Mouse (Mus musculus) ES-E14 (cell line): ENCODE data around the gene Bcl9. TPM values are rescaled to one million over a fixed set of nuclear protein-coding genes. Genes with fewer than 3 reads are reported as not detected.
A peak's percentile ranks its signal among the peaks of the same experiment; 100 is the strongest.

Experiments used
- DNase-seq: peaks from one replicate; pipeline ENCODE4 v3.0.0-alpha.2; 2013; ENCODE audit warnings: low read depth, low spot score
- H3K27ac ChIP-seq: 2 replicates; pipeline ENCODE4 v1.5.1; 2012; ENCODE audit warnings: low read depth, mild to moderate bottlenecking, low read length, moderate library complexity, mixed read lengths; ENCODE audit not compliant: poor library complexity, insufficient read depth, severe bottlenecking
- H3K36me3 ChIP-seq: 2 replicates; pipeline ENCODE4 v1.6.1; 2012; ENCODE audit warnings: mild to moderate bottlenecking, low read length, moderate library complexity, mixed read lengths; ENCODE audit not compliant: control insufficient read depth, poor library complexity, insufficient read depth, severe bottlenecking
- H3K4me1 ChIP-seq, 2 experiments: fragments of 150-350 bp in 1 of 2; sonication (generic) in 1 of 2; 2 replicates each; pipeline ENCODE4 v1.6.1; 2012; ENCODE audit warnings: low read length in 2 of 2, mild to moderate bottlenecking in 1 of 2, mixed read lengths in 1 of 2; ENCODE audit not compliant: control insufficient read depth in 2 of 2, insufficient read depth in 2 of 2, poor library complexity in 1 of 2
- H3K4me3 ChIP-seq, 2 experiments: fragments of 150-350 bp in 1 of 2; sonication (generic) in 1 of 2; 2 replicates each; pipeline ENCODE4 v1.5.1; 2012; ENCODE audit warnings: low read length in 2 of 2, low read depth in 1 of 2, mild to moderate bottlenecking in 1 of 2, mixed read lengths in 1 of 2; ENCODE audit not compliant: insufficient read depth in 1 of 2, poor library complexity in 1 of 2, severe bottlenecking in 1 of 2
- H3K9ac ChIP-seq: 2 replicates; pipeline ENCODE4 v1.6.1; 2012; ENCODE audit warnings: low read depth, mild to moderate bottlenecking, low read length, mixed read lengths; ENCODE audit not compliant: poor library complexity, insufficient read depth, severe bottlenecking
- H3K9me3 ChIP-seq: fragments of 150-350 bp; sonication (generic); 2 replicates; pipeline ENCODE4 v1.6.1; 2012; ENCODE audit warnings: low read depth, mild to moderate bottlenecking, low read length; ENCODE audit not compliant: control insufficient read depth, insufficient read depth
- CHD2 ChIP-seq: IDR thresholded peaks from 2 replicates; pipeline ENCODE4 v1.6.1; 2014; ENCODE audit warnings: mild to moderate bottlenecking, low read depth, low read length, inconsistent platforms
- HCFC1 ChIP-seq: IDR thresholded peaks from 2 replicates; pipeline ENCODE4 v1.6.1; 2012; ENCODE audit warnings: low read length, inconsistent platforms, borderline replicate concordance; ENCODE audit not compliant: insufficient read depth
- MAFK ChIP-seq: IDR thresholded peaks from 2 replicates; pipeline ENCODE4 v1.6.1; 2014; ENCODE audit warnings: mild to moderate bottlenecking, low read depth, low read length, inconsistent platforms; ENCODE audit not compliant: insufficient read depth
- ZC3H11A ChIP-seq: IDR thresholded peaks from 2 replicates; pipeline ENCODE4 v1.6.1; 2012; ENCODE audit warnings: low read depth, mild to moderate bottlenecking, inconsistent platforms, low read length, borderline replicate concordance
- ZNF384 ChIP-seq: IDR thresholded peaks from 2 replicates; pipeline ENCODE4 v1.6.1; 2012; ENCODE audit warnings: low read depth, low read length, inconsistent platforms
- in situ Hi-C, 2 experiments: fragments of 600-800 bp; cut with MboI; formaldehyde crosslinking; loops; one replicate each; pipeline ENCODE4 v1.15.1; 2025; ENCODE audit warnings: low sequenced_read_pairs in 2 of 2, inconsistent platforms in 1 of 2; ENCODE audit not compliant: unreplicated experiment in 2 of 2
- total RNA-seq: library from RNA; depleted of rRNA; stranded (reverse); fragments of 300-350 nt; gene quantifications from 2 replicates; pipeline ENCODE4 v1.2.3, GENCODE M21; 2012

Bcl9 gene
- total RNA-seq, 1 experiment = 8.1 TPM

GRCm38 (mm10) chr3:97227259-97228005 lies 70.3 kb downstream of the Bcl9 start:
- Histone ChIP-seq H3K4me1 (0 out of 4 replicates have a peak, but pooled peaks cover 0 to 7% of the 10 kb centered on the region in 2 experiments), H3K27ac (peak overlapping the region; percentile 83), H3K36me3 (no peaks in the 10 kb centered on the region; the same call in 1 of the 2 replicates), H3K9me3 (no peaks in the 10 kb centered on the region), H3K9ac (peak overlapping the region; percentile 82), H3K4me3 (peak overlapping the region; percentile 98)
- no peak for TF ChIP-seq HCFC1
- no peak for TF ChIP-seq CHD2
- TF ChIP-seq ZC3H11A = 0 out of 2 replicates have a peak, but pooled peaks have one; percentile 3
- TF ChIP-seq MAFK = no peak
- TF ChIP-seq ZNF384 = 0 out of 2 replicates have a peak, but pooled peaks have one; percentile 10
- in situ Hi-C loops = no loop called here
- DNase-seq = peak; percentile 79

GRCm38 (mm10) chr3:97226719-97227118 lies 71.0 kb downstream of the Bcl9 start:
- peak; percentile 20 for DNase-seq
- H3K9ac ChIP-seq = peak overlapping the region; percentile 81
- in situ Hi-C loops = no loop called here
- peak overlapping the region; percentile 83 for H3K27ac ChIP-seq
- no peak for TF ChIP-seq HCFC1
- no peak for TF ChIP-seq MAFK
- TF ChIP-seq CHD2 = no peak
- no peak for TF ChIP-seq ZNF384
- TF ChIP-seq ZC3H11A = no peak
- no peaks in the 10 kb centered on the region for H3K9me3 ChIP-seq
- H3K4me3 ChIP-seq = peak overlapping the region; percentile 98
- no peaks in the 10 kb centered on the region; the same call in 1 of the 2 replicates for H3K36me3 ChIP-seq
- 0 out of 4 replicates have a peak, but pooled peaks cover 0 to 7% of the 10 kb centered on the region in 2 experiments for H3K4me1 ChIP-seq

DNA sequence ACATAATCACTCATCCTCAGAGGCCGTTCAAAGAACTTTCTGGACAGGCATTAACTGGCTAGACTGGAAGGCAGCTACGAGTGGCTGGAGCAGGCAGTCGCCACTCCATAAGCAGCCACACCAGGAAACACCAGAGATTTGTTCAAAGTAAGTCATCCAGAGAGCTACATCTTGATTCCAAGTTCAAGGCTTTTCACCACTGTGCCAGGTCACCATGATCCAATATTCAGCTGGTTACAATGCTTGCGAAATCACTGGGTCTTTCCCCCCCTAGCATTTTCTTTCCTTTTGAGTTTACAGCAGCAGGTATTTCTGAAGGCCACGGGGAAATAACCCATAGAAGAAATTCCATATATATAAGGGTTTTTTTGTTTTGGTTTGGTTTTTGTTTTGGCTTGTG lies 72.5 kb downstream of the Bcl9 start:
- 0 out of 4 replicates have a peak, but pooled peaks cover 0 to 7% of the 10 kb centered on the region in 2 experiments for H3K4me1 ChIP-seq

GRCm38 (mm10) chr3:97223261-97223660 lies 74.5 kb downstream of the Bcl9 start:
- TF ChIP-seq CHD2 (no peak), HCFC1 (no peak), ZNF384 (no peak), MAFK (no peak), ZC3H11A (no peak)
- no peaks in the 10 kb centered on the region for H3K9me3 ChIP-seq

More for the DNA sequence above, 72.5 kb downstream of the Bcl9 start:
- H3K4me3 ChIP-seq = no peak overlapping the region
- DNase-seq = no peak
- TF ChIP-seq CHD2 = no peak
- no peak for TF ChIP-seq ZC3H11A
- TF ChIP-seq ZNF384 = no peak
- TF ChIP-seq MAFK = no peak
- no peak for TF ChIP-seq HCFC1
- H3K36me3 ChIP-seq = no peaks in the 10 kb centered on the region; the same call in 1 of the 2 replicates
- H3K9ac ChIP-seq = no peak overlapping the region
- no peaks in the 10 kb centered on the region for H3K9me3 ChIP-seq
- no peak overlapping the region for H3K27ac ChIP-seq
- in situ Hi-C loops = no loop called here

More at GRCm38 (mm10) chr3:97223261-97223660, 74.5 kb downstream of the Bcl9 start:
- H3K9ac ChIP-seq = no peak overlapping the region
- no peak for DNase-seq
- peaks cover 5% of the 10 kb centered on the region for H3K36me3 ChIP-seq
- H3K4me3 ChIP-seq = no peak overlapping the region
- in situ Hi-C loops = no loop called here
- 0 out of 4 replicates have a peak, but pooled peaks cover 0 to 4% of the 10 kb centered on the region in 2 experiments for H3K4me1 ChIP-seq
- no peak overlapping the region for H3K27ac ChIP-seq
